Mouse (Mus musculus) spleen, adult 2 months (tissue): ENCODE measurements around the gene Glt8d2. TPM values are rescaled to one million over a fixed set of nuclear protein-coding genes. Genes with fewer than 3 reads are reported as not detected.

Experiments used
- DNase-seq, 2 experiments: peaks; one replicate each; pipeline versions ENCODE4 v3.0.0 to v3.0.0-alpha.2; 2012 to 2021; ENCODE audit warnings: low spot score in 2 of 2, low read depth in 1 of 2
- H3K27ac ChIP-seq: fragments of 200-500 bp; 2 replicates; pipeline ENCODE4 v1.5.1; 2012; ENCODE audit warnings: low read length, inconsistent platforms; ENCODE audit not compliant: insufficient read depth
- H3K27me3 ChIP-seq: fragments of 200-500 bp; 2 replicates; pipeline ENCODE4 v1.6.1; 2012; ENCODE audit warnings: mild to moderate bottlenecking, moderate library complexity, low read length, inconsistent platforms; ENCODE audit not compliant: control insufficient read depth, insufficient read depth
- H3K36me3 ChIP-seq: fragments of 200-500 bp; 2 replicates; pipeline ENCODE4 v1.6.1; 2012; ENCODE audit warnings: mild to moderate bottlenecking, low read length, inconsistent platforms; ENCODE audit not compliant: control insufficient read depth, insufficient read depth
- H3K4me1 ChIP-seq: fragments of 200-500 bp; 2 replicates; pipeline ENCODE4 v1.6.1; 2011; ENCODE audit warnings: inconsistent platforms; ENCODE audit not compliant: control insufficient read depth, insufficient read depth, insufficient read length
- H3K4me3 ChIP-seq: fragments of 200-500 bp; 2 replicates; pipeline ENCODE4 v1.5.1; 2011; ENCODE audit warnings: mild to moderate bottlenecking, inconsistent platforms; ENCODE audit not compliant: insufficient read depth, insufficient read length; ENCODE audit errors: extremely low read depth
- CTCF ChIP-seq: fragments of 200-500 bp; IDR thresholded peaks from 2 replicates; pipeline ENCODE4 v1.5.1; 2011; ENCODE audit warnings: mild to moderate bottlenecking, inconsistent platforms; ENCODE audit not compliant: insufficient read depth, insufficient read length, insufficient replicate concordance; ENCODE audit errors: extremely low read depth
- POLR2A ChIP-seq: fragments of 200-500 bp; IDR thresholded peaks from 2 replicates; pipeline ENCODE4 v1.6.1; 2011; ENCODE audit warnings: low read depth, low read length, inconsistent platforms
- WGBS: fragments of 180-500 bp; shearing (Covaris S2); methylation state at CpG from one replicate; pipeline ENCODE4 v1.1.7; 2018; 5-methylcytosine and 5-hydroxymethylcytosine counted together
- polyA plus RNA-seq: library from polyadenylated mRNA; depleted of rRNA; stranded (reverse); fragments of >200 nt; gene quantifications from 2 replicates; pipeline ENCODE4 v1.2.3, GENCODE M21; 2012

Gene Glt8d2
- polyA plus RNA-seq, 1 experiment = 0.32 TPM

DNA sequence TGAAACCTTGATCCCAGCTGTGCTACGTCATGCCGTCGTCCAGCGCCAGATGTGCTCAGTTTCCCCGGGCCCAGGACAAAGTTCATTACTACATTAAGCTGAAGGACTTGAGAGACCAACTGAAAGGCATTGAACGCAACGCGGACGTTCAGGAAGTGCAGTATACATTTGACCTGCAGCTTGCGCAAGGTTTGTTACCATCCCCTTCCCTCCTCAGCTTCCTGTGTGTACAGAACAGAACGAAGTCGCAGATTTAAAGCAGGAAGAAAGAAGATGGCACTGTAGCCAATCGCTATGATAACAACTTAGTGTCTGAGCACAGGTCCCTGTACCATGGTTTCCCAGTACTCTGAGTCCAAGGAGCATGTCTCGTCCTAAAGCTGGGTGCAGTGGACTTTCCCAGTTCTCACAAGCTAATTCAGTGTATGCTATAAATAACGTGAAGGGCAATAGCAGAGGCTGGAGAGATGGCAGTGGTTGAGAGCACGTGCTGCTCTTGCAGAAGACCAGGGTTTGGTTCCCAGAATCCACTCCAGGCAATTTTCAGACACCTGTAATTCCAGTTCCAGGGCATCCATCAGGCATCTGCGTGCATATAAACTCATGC lies 43.1 kb downstream of the Glt8d2 start:
- no peak overlapping the region for H3K27ac ChIP-seq
- no peaks in the 10 kb centered on the region for H3K27me3 ChIP-seq
- no peaks in the 10 kb centered on the region for H3K4me1 ChIP-seq
- DNase-seq = no peak
- WGBS = 88% methylated on average over 17 of the region's 17 CpGs
- TF ChIP-seq POLR2A (no peak), CTCF (no peak)
- peaks cover 30% of the 10 kb centered on the region for H3K36me3 ChIP-seq
- no peak overlapping the region for H3K4me3 ChIP-seq

- no peak for DNase-seq
- H3K27me3 ChIP-seq = no peaks in the 10 kb centered on the region
- 95% methylated on average over 8 of the region's 8 CpGs for WGBS
- peaks cover 34% of the 10 kb centered on the region for H3K36me3 ChIP-seq
- TF ChIP-seq POLR2A (no peak), CTCF (no peak)
- no peak overlapping the region for H3K4me3 ChIP-seq
- H3K4me1 ChIP-seq = no peaks in the 10 kb centered on the region
- H3K27ac ChIP-seq = no peak overlapping the region
Measured at GRCm38 (mm10) chr10:82646083-82646482, 44.4 kb downstream of the Glt8d2 start.

DNA sequence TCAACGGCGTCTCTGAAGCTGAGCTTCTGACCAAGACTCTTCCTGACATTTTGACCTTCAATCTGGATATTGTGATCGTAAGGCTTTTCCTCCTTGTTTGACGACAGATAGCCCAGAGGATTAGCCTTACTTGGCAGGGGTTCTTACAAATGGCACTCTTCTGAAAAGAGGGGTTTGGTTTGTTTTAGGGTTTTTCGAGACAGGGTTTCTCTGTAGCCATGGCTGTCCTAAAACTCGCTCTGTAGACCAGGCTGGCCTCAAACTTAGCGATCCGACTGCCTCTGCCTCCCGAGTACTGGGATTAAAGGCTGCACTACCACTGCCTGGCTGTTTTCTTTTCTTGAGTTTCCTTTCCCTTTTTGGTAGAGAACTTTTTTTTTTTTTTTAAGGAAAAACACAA lies 49.0 kb downstream of the Glt8d2 start:
- WGBS = 97% methylated on average over 9 of the region's 9 CpGs
- Histone ChIP-seq H3K27ac (no peak overlapping the region), H3K36me3 (peaks cover 40% of the 10 kb centered on the region), H3K27me3 (no peaks in the 10 kb centered on the region), H3K4me3 (no peak overlapping the region), H3K4me1 (no peaks in the 10 kb centered on the region)
- no peak for DNase-seq
- TF ChIP-seq CTCF (no peak), POLR2A (no peak)

DNA sequence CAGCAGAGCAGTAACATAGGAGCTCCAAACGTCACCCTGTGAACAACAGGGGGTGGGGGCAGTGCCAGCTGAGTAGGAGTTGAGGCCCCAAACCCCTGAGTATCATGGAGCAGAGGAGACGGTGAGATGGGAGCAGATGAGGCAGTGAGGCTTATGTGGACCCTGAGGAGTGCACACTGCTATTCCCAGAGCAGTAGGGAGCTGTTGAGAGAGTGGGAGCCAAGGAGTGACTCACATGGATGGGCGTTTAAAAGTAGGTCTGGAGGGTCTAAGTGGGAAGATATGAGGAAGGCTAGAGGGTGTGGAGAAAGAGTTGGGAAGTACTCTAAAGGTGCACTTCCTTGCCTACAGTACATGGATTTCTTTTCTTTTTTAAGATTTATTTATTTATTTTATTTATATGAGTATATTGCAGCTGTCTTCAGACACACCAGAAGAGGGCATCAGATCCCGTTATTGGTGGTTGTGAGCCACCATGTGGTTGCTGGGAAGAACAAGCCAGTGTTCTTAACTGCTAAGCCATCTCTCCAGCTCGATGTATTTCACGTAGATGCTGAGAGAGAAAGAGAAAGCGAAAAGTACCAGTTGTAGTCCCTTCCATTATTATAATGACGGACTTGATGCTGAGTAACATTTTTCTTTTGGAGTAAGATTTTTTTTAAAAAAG lies 51.3 kb downstream of the Glt8d2 start:
- Histone ChIP-seq H3K36me3 (peaks cover 29% of the 10 kb centered on the region), H3K27me3 (no peaks in the 10 kb centered on the region), H3K27ac (no peak overlapping the region), H3K4me1 (no peaks in the 10 kb centered on the region), H3K4me3 (no peak overlapping the region)
- no peak for DNase-seq
- 92% methylated on average over 8 of the region's 8 CpGs for WGBS
- TF ChIP-seq CTCF (no peak), POLR2A (no peak)

- Histone ChIP-seq H3K27ac (no peak overlapping the region), H3K4me3 (no peak overlapping the region), H3K36me3 (peaks cover 12% of the 10 kb centered on the region), H3K4me1 (no peaks in the 10 kb centered on the region), H3K27me3 (no peaks in the 10 kb centered on the region)
- DNase-seq = no peak
- 94% methylated on average over 3 of the region's 3 CpGs for WGBS
- TF ChIP-seq CTCF (no peak), POLR2A (no peak)
Measured at GRCm38 (mm10) chr10:82636321-82636720, 54.1 kb downstream of the Glt8d2 start.

DNA sequence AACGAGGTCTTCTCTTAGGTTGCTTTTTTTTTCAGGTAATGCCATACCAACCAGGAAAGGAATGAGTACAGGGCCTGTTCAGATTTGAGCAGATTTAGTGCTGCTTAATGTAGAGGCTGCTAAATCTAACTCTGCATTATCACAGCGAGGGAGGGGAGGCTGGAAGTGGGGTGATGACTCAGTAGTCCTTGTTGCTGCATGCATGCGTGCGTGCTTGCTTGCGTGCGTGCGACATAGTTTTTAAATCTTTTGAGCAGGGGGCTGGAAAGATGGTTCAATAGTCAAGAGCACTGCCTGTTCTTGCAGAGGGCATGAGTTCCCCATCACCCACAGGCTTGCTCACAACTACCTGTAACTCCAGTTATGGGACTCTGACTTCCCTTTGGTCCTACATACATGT lies 56.1 kb downstream of the Glt8d2 start:
- Histone ChIP-seq H3K36me3 (peaks cover 5% of the 10 kb centered on the region), H3K4me1 (peaks cover 4% of the 10 kb centered on the region; the same call in 1 of the 2 replicates), H3K4me3 (no peak overlapping the region), H3K27me3 (no peaks in the 10 kb centered on the region), H3K27ac (no peak overlapping the region)
- 98% methylated on average over 7 of the region's 7 CpGs for WGBS
- TF ChIP-seq CTCF (no peak), POLR2A (no peak)
- DNase-seq = no peak
